Mouse (Mus musculus): ENCODE measurements around the gene Gstt2. TPM values are rescaled to one million over a fixed set of nuclear protein-coding genes. Genes with fewer than 3 reads are reported as not detected.

Gstt2 gene
- polyA plus RNA-seq (2015; fragmentation: Nextera tagmentation; extraction: Ambion mirVana), result 35.3 and 39.2 TPM in 2 replicates

DNA sequence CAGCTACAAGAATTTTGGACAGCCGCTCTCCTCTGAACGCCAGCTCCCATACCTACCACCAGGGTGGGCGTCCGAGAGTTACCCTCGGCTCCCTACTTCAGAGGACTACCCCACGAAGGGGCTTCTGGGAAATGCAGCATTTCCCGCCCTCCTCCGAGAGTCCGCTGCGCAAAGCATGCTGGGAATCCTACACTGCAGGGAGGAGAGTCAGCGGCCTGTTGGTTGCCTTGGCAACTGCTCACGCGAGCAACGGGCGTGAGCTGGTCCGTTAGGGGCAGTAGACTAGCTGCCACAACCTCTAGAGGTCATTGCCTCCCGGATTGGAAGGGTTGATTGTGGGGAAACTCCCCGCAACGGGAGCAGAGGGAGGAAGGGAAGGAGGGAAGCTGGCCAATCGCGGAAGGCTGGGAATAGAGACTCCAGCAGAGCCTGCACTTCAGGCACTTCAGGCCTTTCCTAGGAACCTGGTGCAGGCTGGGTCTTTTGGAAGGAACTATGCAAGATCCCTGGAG is at the start of gene Gstt2:
Gstt2 (minus strand) TSS at position 177 of the 512 bp plus-strand sequence.
- H3K9me3 ChIP-seq (replicated peaks), result no peaks in the 10 kb centered on the region
- peak; percentile 83 for ATAC-seq (ENCODE audit: low read depth)
- peaks cover 57% of the 10 kb centered on the region for H3K4me1 ChIP-seq (replicated peaks)
- H3K9ac ChIP-seq, result peak within 1 kb of the TSS; percentile 79
- peak within 1 kb of the TSS; percentile 86 for H3K27ac ChIP-seq
- H3K4me3 ChIP-seq (replicated peaks), result peak within 1 kb of the TSS; percentile 67
- peaks cover 18% of the 10 kb centered on the region for H3K27me3 ChIP-seq
- peak; percentile 87 for DNase-seq
- H3K4me2 ChIP-seq, result peak within 1 kb of the TSS; percentile 80
- under 1% methylated on average over 21 of the region's 21 CpGs for WGBS (ENCODE audit: insufficient replicate concordance)
- no peaks in the 10 kb centered on the region for H3K36me3 ChIP-seq

DNA sequence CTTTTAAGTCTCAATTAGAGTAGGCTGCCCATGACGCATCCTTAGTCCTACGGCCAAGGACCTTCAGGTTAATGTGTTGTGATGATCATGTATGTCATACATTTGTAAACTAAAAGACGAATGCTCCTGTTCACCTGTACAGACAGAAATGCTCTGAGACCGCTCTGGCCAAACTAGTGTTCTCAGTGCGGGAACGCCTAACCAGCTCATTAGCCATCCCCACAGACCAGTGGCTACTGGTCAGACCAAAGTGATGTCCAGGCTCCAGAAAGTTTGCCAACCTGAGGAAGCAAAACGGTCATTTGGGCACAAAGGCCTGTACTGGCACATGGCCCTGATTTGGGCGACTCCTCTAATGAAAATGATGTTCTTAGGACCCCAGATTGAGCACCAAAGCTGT is 47.5 kb upstream of the Gstt2 start:
- Histone ChIP-seq H3K4me2 (no peak overlapping the region), H3K9ac (no peak overlapping the region), H3K4me3 (replicated peaks) (no peak overlapping the region), H3K36me3 (no peaks in the 10 kb centered on the region), H3K9me3 (replicated peaks) (no peaks in the 10 kb centered on the region), H3K27me3 (peaks cover 24% of the 10 kb centered on the region), H3K4me1 (replicated peaks) (no peaks in the 10 kb centered on the region), H3K27ac (no peak overlapping the region)
- ATAC-seq (ENCODE audit: low read depth) (no peak), DNase-seq (no peak)
- 71% methylated on average over 8 of the region's 8 CpGs for WGBS (ENCODE audit: insufficient replicate concordance)

DNA sequence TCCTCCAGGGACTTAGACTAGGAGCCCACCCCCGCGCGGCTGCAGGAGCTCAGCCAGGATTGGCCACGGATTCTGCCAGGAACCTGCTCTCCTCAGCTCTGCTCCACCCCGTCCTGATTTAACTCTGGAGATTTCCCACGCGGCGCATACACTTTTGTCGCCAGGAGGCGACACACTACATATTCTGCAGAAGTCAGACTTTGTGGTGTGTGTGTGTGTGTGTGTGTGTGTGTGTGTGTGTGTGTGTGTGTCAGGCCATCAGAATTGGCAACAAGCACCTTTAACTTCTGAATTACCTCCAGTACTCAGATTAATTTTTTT is 46.0 kb upstream of the Gstt2 start:
- no peaks in the 10 kb centered on the region for H3K4me1 ChIP-seq (replicated peaks)
- DNase-seq, result peak; percentile 27
- peaks cover 24% of the 10 kb centered on the region for H3K27me3 ChIP-seq
- 1% methylated on average over 10 of the region's 10 CpGs for WGBS (ENCODE audit: insufficient replicate concordance)
- peak; percentile 69 for ATAC-seq (ENCODE audit: low read depth)
- no peak overlapping the region for H3K4me3 ChIP-seq (replicated peaks)
- H3K27ac ChIP-seq, result no peak overlapping the region
- H3K4me2 ChIP-seq, result peak overlapping the region; percentile 17
- H3K36me3 ChIP-seq, result no peaks in the 10 kb centered on the region
- H3K9ac ChIP-seq, result no peak overlapping the region
- H3K9me3 ChIP-seq (replicated peaks), result no peaks in the 10 kb centered on the region

- DNase-seq, result no peak
- no peak overlapping the region for H3K9ac ChIP-seq
Observed at GRCm38 (mm10) chr10:75882433-75883231, 45.4 kb upstream of the Gstt2 start.

GRCm38 (mm10) chr10:75881578-75882432 is 44.6 kb upstream of the Gstt2 start:
- H3K4me3 ChIP-seq (replicated peaks), result no peak overlapping the region
- WGBS (ENCODE audit: insufficient replicate concordance), result 30% methylated on average over 20 of the region's 20 CpGs
- H3K4me2 ChIP-seq, result no peak overlapping the region
- peaks cover 24% of the 10 kb centered on the region for H3K27me3 ChIP-seq
- H3K9me3 ChIP-seq (replicated peaks), result no peaks in the 10 kb centered on the region
- no peaks in the 10 kb centered on the region for H3K4me1 ChIP-seq (replicated peaks)
- DNase-seq (no peak), ATAC-seq (ENCODE audit: low read depth) (peak; percentile 59)
- H3K9ac ChIP-seq, result no peak overlapping the region
- H3K36me3 ChIP-seq, result no peaks in the 10 kb centered on the region
- peak overlapping the region; percentile 44 for H3K27ac ChIP-seq

More at GRCm38 (mm10) chr10:75882433-75883231, 45.4 kb upstream of the Gstt2 start:
- 0 out of 2 replicates have a peak overlapping the region, but pooled peaks have one; percentile 38 for H3K27ac ChIP-seq
- no peaks in the 10 kb centered on the region for H3K4me1 ChIP-seq (replicated peaks)
- no peak overlapping the region for H3K4me3 ChIP-seq (replicated peaks)
- peak; percentile 59 for ATAC-seq (ENCODE audit: low read depth)
- peak overlapping the region; percentile 17 for H3K4me2 ChIP-seq
- peaks cover 24% of the 10 kb centered on the region for H3K27me3 ChIP-seq
- no peaks in the 10 kb centered on the region for H3K9me3 ChIP-seq (replicated peaks)
- WGBS (ENCODE audit: insufficient replicate concordance), result 15% methylated on average over 15 of the region's 15 CpGs
- no peaks in the 10 kb centered on the region for H3K36me3 ChIP-seq

DNA sequence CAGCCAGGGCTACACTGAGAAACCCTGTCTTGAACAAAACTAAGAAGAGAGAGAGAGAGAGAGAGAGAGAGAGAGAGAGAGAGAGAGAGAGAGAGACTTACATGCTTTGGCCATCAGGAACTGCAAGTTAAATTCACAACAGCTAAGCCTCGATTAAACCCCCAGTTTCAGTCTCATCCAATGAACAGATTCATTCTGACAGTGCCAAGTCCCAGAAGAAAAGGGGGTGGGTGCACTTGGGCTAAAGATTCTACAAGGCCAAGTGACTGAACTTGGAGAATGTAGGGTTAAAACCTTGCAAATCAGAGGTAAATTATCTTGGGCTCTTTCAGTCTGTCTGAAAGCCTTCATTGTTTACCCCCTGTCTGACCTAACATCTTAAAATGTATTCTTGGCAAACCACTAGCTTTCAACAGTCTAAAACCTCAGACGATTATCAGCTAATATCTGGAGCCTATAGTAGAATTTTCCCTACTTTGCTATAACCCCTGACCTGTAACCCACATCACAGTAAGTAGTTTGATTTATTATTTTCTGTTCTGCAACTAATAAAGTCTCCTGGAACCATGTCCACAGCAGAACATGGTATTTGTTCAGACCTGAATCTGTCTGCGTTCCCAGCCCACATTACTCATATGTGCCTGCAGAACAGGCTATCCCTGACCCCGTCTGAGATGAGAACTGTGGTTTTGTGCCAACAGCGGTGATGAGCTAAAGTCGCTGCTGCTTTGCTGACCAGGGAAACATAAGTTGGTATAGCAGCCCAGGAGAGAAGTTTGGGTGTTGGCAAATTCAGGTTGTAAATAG is 43.8 kb upstream of the Gstt2 start:
- Histone ChIP-seq H3K9me3 (replicated peaks) (no peaks in the 10 kb centered on the region), H3K27me3 (peaks cover 24% of the 10 kb centered on the region), H3K27ac (peak overlapping the region; percentile 44; the same call in 1 of the 2 replicates), H3K4me2 (no peak overlapping the region), H3K4me1 (replicated peaks) (no peaks in the 10 kb centered on the region), H3K36me3 (no peaks in the 10 kb centered on the region), H3K9ac (no peak overlapping the region), H3K4me3 (replicated peaks) (no peak overlapping the region)
- 58% methylated on average over 6 of the region's 6 CpGs for WGBS (ENCODE audit: insufficient replicate concordance)
- DNase-seq, result no peak
- ATAC-seq (ENCODE audit: low read depth), result no peak

- Histone ChIP-seq H3K9ac (no peak overlapping the region), H3K4me3 (replicated peaks) (no peak overlapping the region), H3K27me3 (peaks cover 24% of the 10 kb centered on the region), H3K36me3 (no peaks in the 10 kb centered on the region), H3K9me3 (replicated peaks) (no peaks in the 10 kb centered on the region), H3K27ac (no peak overlapping the region), H3K4me1 (replicated peaks) (no peaks in the 10 kb centered on the region), H3K4me2 (no peak overlapping the region)
- WGBS (ENCODE audit: insufficient replicate concordance), result 84% methylated on average over 10 of the region's 10 CpGs
- ATAC-seq (ENCODE audit: low read depth) (no peak), DNase-seq (no peak)
Observed at GRCm38 (mm10) chr10:75880351-75880750, 43.1 kb upstream of the Gstt2 start.

GRCm38 (mm10) chr10:75878836-75879235 is 41.6 kb upstream of the Gstt2 start:
- Histone ChIP-seq H3K27ac (no peak overlapping the region), H3K9me3 (replicated peaks) (no peaks in the 10 kb centered on the region), H3K36me3 (no peaks in the 10 kb centered on the region), H3K9ac (no peak overlapping the region), H3K4me1 (replicated peaks) (peaks cover under 1% of the 10 kb centered on the region; the same call in 1 of the 2 replicates), H3K4me2 (no peak overlapping the region), H3K27me3 (peaks cover 20% of the 10 kb centered on the region), H3K4me3 (replicated peaks) (no peak overlapping the region)
- ATAC-seq (ENCODE audit: low read depth), result no peak
- WGBS (ENCODE audit: insufficient replicate concordance), result 78% methylated on average over 3 of the region's 3 CpGs
- no peak for DNase-seq

DNA sequence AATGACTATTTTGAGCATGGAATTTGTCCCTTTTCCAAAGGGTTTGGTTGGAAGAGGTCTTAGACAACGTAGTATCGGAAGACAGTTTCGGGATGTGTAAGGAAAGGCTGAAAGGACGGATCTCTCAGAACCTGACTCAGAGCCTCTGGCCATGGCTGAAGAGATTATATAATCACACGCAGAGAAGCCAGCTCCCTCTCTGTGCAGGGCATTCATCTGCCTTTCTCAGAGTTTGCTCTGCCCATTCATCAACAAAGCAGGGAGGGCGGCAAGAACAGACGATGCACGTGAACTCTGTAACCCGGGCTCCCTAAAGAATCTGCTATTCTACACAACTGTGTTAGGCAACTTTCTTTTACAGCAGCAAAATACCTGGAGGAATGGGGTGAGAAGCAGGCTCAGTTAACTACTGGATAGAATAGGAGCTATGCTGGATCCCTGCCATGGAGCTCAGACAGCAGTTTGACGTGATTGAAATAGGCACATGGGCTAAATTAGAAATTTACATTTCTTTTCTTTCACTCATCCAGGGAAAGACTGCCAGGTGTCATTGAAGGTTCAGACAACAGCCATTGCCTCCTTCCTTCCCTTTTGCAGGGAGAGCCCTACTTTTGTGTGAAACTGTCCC is 36.4 kb upstream of the Gstt2 start:
- Histone ChIP-seq H3K4me3 (replicated peaks) (no peak overlapping the region), H3K4me2 (peak overlapping the region; percentile 63), H3K27ac (no peak overlapping the region), H3K4me1 (replicated peaks) (peaks cover 17% of the 10 kb centered on the region), H3K27me3 (0 out of 2 replicates have a peak, but pooled peaks cover 3% of the 10 kb centered on the region), H3K9me3 (replicated peaks) (no peaks in the 10 kb centered on the region), H3K9ac (0 out of 2 replicates have a peak overlapping the region, but pooled peaks have one; percentile 42), H3K36me3 (no peaks in the 10 kb centered on the region)
- ATAC-seq (ENCODE audit: low read depth) (no peak), DNase-seq (no peak)
- WGBS (ENCODE audit: insufficient replicate concordance), result 50% methylated on average over 10 of the region's 10 CpGs

GRCm38 (mm10) chr10:75872915-75873542 is 35.8 kb upstream of the Gstt2 start:
- H3K9me3 ChIP-seq (replicated peaks), result no peaks in the 10 kb centered on the region
- H3K4me2 ChIP-seq, result peak overlapping the region; percentile 63
- DNase-seq, result no peak
- WGBS (ENCODE audit: insufficient replicate concordance), result 5% methylated on average over 11 of the region's 11 CpGs
- ATAC-seq (ENCODE audit: low read depth), result peak; percentile 89
- peak overlapping the region; percentile 42; the same call in 1 of the 2 replicates for H3K9ac ChIP-seq
- H3K27me3 ChIP-seq, result peaks cover 3% of the 10 kb centered on the region; the same call in 1 of the 2 replicates
- peaks cover 17% of the 10 kb centered on the region for H3K4me1 ChIP-seq (replicated peaks)
- peak overlapping the region; percentile 50 for H3K4me3 ChIP-seq (replicated peaks)
- no peak overlapping the region for H3K27ac ChIP-seq
- H3K36me3 ChIP-seq, result no peaks in the 10 kb centered on the region

Measured in liver, embryonic 13.5 days (tissue).